Mouse (Mus musculus) lung, adult 2 months (tissue): ENCODE results near the gene Lbx2. TPM values are rescaled to one million over a fixed set of nuclear protein-coding genes. Genes with fewer than 3 reads are reported as not detected.

Source experiments
- DNase-seq: peaks from one replicate; pipeline ENCODE4 v3.0.0; 2022
- H3K4me1 ChIP-seq: fragments of 200-500 bp; 2 replicates; pipeline ENCODE4 v1.6.1; 2011; ENCODE audit warnings: low read length; ENCODE audit not compliant: control insufficient read depth, insufficient read depth
- H3K4me3 ChIP-seq: fragments of 200-500 bp; replicated peaks from 2 replicates; pipeline ENCODE3; 2011; ENCODE audit warnings: low read depth, mild to moderate bottlenecking, control low read depth, low read length; ENCODE audit errors: extremely low read depth
- CTCF ChIP-seq: fragments of 200-500 bp; IDR thresholded peaks from 2 replicates; pipeline ENCODE4 v1.5.1; 2011; ENCODE audit warnings: mild to moderate bottlenecking, low read length, control low read depth; ENCODE audit not compliant: insufficient read depth
- POLR2A ChIP-seq: fragments of 200-500 bp; IDR thresholded peaks from 2 replicates; pipeline ENCODE4 v1.6.1; 2011; ENCODE audit warnings: low read depth, mild to moderate bottlenecking, control low read depth, low read length, borderline replicate concordance; ENCODE audit errors: extremely low read depth
- WGBS: fragments of 180-500 bp; shearing (Covaris S2); methylation state at CpG from one replicate; pipeline ENCODE4 v1.1.7; 2018; 5-methylcytosine and 5-hydroxymethylcytosine counted together
- polyA plus RNA-seq: library from polyadenylated mRNA; depleted of rRNA; stranded (reverse); fragments of >200 nt; gene quantifications from 2 replicates; pipeline ENCODE4 v1.2.3, GENCODE M21; 2012

The Lbx2 gene
- polyA plus RNA-seq, 1 experiment = 4.6 TPM

GRCm38 (mm10) chr6:83118369-83118768 is 32.2 kb downstream of the Lbx2 start:
- H3K4me1 ChIP-seq = peaks cover 12% of the 10 kb centered on the region
- no peak for DNase-seq
- 0 out of 2 replicates have a peak, but pooled peaks have one; percentile 30 for TF ChIP-seq POLR2A
- no peak for TF ChIP-seq CTCF
- no peak overlapping the region for H3K4me3 ChIP-seq
- 83% methylated on average over 11 of the region's 11 CpGs for WGBS

- H3K4me3 ChIP-seq = no peak overlapping the region
These were observed 32.9 kb downstream of the Lbx2 start for GRCm38 (mm10) chr6:83118825-83119733.

GRCm38 (mm10) chr6:83119734-83120051 is 33.5 kb downstream of the Lbx2 start:
- 72% methylated on average over 7 of the region's 7 CpGs for WGBS
- DNase-seq = no peak
- Histone ChIP-seq H3K4me1 (peaks cover 15% of the 10 kb centered on the region), H3K4me3 (no peak overlapping the region)
- TF ChIP-seq CTCF (no peak), POLR2A (no peak)

More at GRCm38 (mm10) chr6:83118825-83119733, 32.9 kb downstream of the Lbx2 start:
- WGBS = 72% methylated on average over 14 of the region's 14 CpGs
- no peak for DNase-seq
- TF ChIP-seq POLR2A = no peak
- no peak for TF ChIP-seq CTCF
- H3K4me1 ChIP-seq = peaks cover 12% of the 10 kb centered on the region

DNA sequence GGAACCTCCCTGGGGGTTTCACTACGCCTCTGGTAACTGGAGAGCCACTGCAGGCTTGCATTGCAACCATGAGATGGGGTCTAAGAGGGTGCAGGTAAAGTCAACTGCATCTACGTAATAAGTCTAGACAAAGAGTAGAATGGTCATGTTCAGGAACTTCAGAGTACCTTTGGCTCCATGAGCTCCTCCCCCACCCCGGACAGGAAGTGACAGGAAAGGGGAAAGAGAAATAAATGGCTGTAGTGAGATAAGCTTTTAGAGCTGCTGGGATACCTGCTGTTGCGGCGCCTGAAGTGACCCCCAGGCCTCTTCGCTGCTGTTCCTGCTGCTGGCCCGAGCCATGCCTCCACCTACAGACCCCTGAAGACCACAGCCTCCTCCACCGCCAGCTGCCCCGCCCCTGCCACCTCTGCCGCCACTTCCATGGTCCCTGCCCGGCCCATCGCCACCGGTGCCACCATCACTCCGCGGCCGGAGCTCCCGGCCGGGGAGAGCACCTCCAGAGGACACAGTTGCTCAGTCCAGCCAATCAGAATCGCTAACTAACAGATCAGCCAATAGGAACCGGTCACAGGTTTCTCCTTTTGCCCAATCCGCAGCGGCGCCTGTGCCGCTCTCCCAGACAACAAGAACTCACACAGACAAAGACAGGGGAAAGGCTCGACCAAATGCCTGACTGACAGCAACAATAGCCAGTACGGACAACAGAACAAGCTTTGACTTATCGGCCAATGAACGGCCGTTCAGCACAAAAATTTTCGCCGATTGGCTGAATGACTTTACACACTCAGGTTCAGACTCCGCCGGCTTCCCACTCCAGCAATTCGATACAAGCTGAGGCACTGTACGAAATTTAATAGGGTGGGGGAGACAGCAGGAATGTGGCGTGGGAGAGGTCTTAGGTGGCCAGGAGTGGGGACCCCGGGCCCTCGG is 35.0 kb downstream of the Lbx2 start, which contains the start of gene Wbp1:
TSS of gene Wbp1 (minus strand) at position 630 of the 933 bp plus-strand sequence.
- Histone ChIP-seq H3K4me3 (peak within 1 kb of the TSS; percentile 70), H3K4me1 (peaks cover 11% of the 10 kb centered on the region)
- peak; percentile 90 for DNase-seq
- peak; percentile 75; the same call in 1 of the 2 replicates for TF ChIP-seq POLR2A
- TF ChIP-seq CTCF = no peak
- under 1% methylated on average over 37 of the region's 38 CpGs for WGBS

- peak overlapping the region; percentile 61 for H3K4me3 ChIP-seq
- TF ChIP-seq POLR2A (no peak), CTCF (no peak)
- WGBS = 3% methylated on average over 51 of the region's 52 CpGs
- H3K4me1 ChIP-seq = peaks cover 11% of the 10 kb centered on the region
- no peak for DNase-seq
These were observed 35.9 kb downstream of the Lbx2 start for GRCm38 (mm10) chr6:83121863-83122710.

- Histone ChIP-seq H3K4me3 (no peak overlapping the region), H3K4me1 (peaks cover 11% of the 10 kb centered on the region)
- DNase-seq = no peak
- TF ChIP-seq POLR2A = no peak
- no peak for TF ChIP-seq CTCF
- WGBS = 84% methylated on average over 5 of the region's 5 CpGs
These were observed 36.8 kb downstream of the Lbx2 start for GRCm38 (mm10) chr6:83122961-83123360.

DNA sequence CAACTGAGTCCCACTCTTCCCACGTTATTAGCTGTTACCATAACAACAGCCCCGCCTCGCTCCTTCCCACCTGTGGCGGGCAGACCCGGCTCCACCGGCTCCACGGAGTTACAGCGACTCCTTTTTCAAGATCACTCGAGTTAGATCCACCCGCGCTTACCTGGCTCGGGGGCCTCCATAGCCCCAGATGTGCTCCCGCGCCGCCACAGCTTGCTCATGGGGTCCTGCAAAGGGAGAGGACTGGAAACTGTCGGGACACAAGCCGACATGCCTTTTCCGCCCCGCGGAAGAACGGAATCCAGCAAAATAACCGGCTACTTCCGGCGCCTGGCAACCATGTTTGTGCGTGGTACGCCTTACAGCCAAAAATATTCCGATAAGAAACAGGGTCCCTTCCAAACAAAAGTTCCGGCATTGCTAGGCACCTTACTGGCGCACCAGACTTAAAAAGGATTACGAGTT is 38.7 kb downstream of the Lbx2 start:
- WGBS = under 1% methylated on average over 30 of the region's 30 CpGs
- peak; percentile 90 for DNase-seq
- H3K4me3 ChIP-seq = peak overlapping the region; percentile 74
- TF ChIP-seq POLR2A (peak; percentile 74; the same call in 1 of the 2 replicates), CTCF (no peak)
- H3K4me1 ChIP-seq = peaks cover 11% of the 10 kb centered on the region

DNA sequence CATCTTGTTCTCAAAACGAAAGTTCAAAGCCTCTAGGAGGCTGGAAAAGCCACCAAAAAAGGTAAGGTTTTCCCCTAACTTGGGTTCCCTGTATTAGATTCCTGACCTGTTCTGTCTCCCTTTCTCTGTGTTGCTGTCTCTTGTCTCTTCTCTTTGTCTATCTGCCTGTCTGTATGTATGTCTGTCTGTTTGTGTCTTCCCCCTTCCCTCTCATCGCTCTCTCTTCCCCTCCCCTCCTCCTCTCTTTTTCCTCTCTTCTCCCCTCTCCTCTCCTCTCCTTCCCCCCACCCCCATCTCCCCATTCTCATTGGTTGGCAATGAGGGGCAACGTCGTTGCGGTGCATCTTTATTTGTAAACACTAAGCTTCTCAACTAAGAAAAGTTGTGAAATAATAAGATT is 39.2 kb downstream of the Lbx2 start, which contains the start of gene Ino80b:
TSS of gene Ino80b (minus strand) at position 101 of the 400 bp plus-strand sequence.
- peak within 1 kb of the TSS; percentile 74 for H3K4me3 ChIP-seq

More for the DNA sequence above, 39.2 kb downstream of the Lbx2 start, which contains the start of gene Ino80b:
- 27% methylated on average over 5 of the region's 5 CpGs for WGBS
- TF ChIP-seq POLR2A (no peak), CTCF (no peak)
- no peak for DNase-seq
- peaks cover 11% of the 10 kb centered on the region for H3K4me1 ChIP-seq
